Mouse (Mus musculus) C2C12 (cell line): ENCODE measurements around the gene Il4.

ENCODE experiments used
- CEBPB ChIP-seq: IDR thresholded peaks from one replicate; pipeline ENCODE4 v1.6.1; 2011; ENCODE audit warnings: low read depth, mild to moderate bottlenecking, control low read depth, moderate library complexity
- CTCF ChIP-seq: IDR thresholded peaks from one replicate; pipeline ENCODE4 v1.5.1; 2011; ENCODE audit not compliant: control insufficient read depth, insufficient read depth, insufficient read length
- MAX ChIP-seq: IDR thresholded peaks from one replicate; pipeline ENCODE4 v1.6.1; 2011; ENCODE audit warnings: mild to moderate bottlenecking, control low read depth
- MYOD1 ChIP-seq: IDR thresholded peaks from one replicate; pipeline ENCODE4 v1.6.1; 2011; ENCODE audit warnings: low read depth; ENCODE audit not compliant: control insufficient read depth, insufficient read length
- MYOG ChIP-seq: IDR thresholded peaks from one replicate; pipeline ENCODE4 v1.6.1; 2011; ENCODE audit not compliant: control insufficient read depth, insufficient read length; ENCODE audit errors: extremely low read depth

- peak; percentile 63 for TF ChIP-seq CTCF
- TF ChIP-seq MAX = peak; percentile 84
- no peak for TF ChIP-seq CEBPB
- TF ChIP-seq MYOD1 = no peak
- no peak for TF ChIP-seq MYOG
Observed at GRCm38 (mm10) chr11:53590368-53590768, 28.1 kb downstream of the Il4 start.
